Mouse (Mus musculus) thymus, postnatal 10 days (tissue): ENCODE data around the gene Skil.

Source experiments
- DNase-seq, 2 experiments: peaks; one replicate each; pipeline ENCODE4 v3.0.0; 2021; ENCODE audit warnings: low spot score in 2 of 2

The Skil gene

DNA sequence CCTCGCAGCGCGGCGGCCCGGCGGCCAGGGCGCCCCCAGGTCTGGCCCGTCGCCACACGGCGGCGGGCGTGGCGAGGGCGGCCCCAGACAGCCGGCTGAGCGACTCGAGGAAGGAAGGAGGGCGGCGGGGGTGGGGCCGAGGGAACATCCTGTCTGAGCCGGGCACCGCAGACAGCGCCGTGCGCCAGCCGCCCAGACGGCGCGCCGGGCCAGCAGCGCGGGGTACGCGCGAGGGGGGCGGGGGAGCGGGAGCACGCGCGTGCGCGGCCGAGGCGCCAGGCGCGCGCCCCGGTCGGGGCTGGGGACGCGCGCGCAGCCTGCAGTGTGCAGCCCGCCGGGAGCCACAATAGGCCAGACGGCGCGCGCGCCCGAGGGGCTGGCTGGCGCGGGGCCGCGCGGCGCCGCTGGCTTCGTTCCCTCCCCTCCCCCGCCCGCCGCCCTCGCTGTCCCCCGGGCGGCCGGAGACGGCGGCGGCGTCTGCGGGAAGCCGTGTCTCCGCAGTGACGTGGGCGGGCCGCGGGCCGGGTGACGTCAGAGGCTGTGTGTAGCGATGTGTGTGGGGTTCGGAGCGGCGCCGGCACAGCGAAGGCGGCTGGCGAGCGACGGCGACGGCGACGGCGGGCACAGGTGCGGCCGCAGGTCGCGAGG, at the start of gene Skil:
TSS of gene Skil (plus strand) at position 528 of the 648 bp plus-strand sequence.
- DNase-seq, result peak; percentile 89 to 92

DNA sequence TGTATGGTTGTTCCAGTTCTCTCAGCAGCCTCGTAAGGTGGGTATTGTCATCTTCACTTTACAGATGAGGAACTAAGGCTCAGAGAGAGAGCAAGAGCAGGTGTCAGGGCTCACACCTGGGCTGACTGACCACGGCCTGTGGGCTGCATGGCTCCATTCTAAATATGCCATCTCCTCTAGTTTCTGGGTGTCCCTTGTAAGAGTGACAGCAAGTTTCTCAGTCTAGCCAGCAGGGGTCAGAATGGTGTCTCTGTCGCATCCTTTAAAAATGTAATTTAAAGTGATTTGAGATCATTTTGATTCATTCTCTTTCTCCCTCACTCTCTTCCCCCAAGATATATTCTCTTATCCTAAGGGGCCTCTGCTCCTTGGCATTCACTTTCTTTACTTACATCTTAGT, 47.6 kb upstream of the Skil start:
- DNase-seq, result peak in 1 of 2 experiments; percentile 49

DNA sequence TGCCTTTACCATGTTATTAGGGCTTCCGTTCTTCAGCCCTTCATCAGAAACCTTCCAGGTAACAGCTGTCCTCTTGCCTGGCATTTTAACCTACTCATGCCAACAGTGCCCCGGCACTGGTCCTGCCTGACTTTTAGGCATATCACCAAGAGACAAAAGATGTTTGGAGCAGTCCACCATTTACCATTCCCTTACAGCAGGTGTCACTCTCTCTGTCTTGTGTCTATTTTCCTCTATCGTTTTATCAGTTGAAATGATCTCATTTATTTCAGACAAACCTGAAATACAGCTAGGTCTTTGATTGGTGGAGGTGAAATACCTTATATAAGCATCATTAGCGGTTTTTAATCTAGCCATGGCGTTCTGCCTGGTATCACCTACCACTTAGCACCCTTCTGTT, 45.8 kb upstream of the Skil start:
- no peak for DNase-seq

DNA sequence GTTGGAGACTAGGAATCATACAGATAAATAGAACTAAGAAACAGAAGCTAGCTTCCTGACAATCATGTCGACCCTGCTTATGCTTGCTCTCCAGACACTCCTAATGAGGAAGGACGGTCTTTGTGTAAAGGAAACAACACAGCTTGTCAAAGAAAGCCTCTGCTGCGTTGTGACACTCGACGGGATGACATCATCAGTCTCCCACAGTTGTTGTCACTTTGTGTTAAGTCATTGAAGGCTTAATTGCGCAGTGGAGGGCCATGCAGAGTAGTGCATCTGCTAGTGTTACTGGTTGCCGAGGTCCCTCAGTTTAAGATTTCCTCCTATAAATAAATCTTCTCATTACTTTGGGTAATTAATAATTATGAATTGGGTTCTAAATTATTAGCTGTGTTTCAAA, 44.5 kb upstream of the Skil start:
- DNase-seq, result no peak

DNA sequence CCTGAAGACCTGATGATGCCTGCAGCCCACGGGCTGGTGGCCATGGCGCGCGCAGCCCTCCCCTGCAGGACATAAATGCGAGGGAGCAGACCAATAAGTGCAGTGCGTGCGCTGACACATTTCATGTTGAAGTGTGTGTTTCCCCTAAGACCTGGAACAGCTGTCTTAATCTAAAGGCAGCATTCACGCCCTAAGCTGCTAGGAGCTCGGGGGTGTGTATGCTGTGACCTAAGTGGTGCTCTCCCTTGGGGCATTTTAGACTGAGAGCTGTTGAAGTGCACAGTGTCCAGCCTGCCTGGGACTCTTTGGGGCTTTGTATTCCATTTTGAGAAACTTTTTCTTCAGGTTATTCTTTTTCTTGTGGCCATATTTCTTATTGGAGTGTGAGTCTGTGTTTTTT, 43.1 kb upstream of the Skil start:
- no peak for DNase-seq

DNA sequence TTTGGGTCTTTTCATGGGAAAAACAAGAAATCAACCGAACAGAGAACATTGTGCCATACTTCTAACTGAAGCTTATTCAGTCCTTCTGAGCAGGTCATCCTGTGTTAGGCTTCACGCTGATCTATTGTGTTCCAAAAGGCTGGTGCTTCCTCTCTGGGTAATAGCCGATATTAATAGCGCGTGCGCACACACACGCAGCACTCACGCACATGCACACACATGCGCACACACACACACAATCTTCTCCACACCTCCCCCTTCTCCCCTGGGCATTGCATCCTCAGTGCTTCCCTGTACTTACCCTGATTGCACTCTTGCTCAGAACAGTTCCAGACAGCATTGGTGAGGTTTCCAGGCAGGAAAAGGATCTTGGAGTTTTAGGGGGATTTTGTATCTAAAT, 41.7 kb upstream of the Skil start:
- DNase-seq, result no peak

DNA sequence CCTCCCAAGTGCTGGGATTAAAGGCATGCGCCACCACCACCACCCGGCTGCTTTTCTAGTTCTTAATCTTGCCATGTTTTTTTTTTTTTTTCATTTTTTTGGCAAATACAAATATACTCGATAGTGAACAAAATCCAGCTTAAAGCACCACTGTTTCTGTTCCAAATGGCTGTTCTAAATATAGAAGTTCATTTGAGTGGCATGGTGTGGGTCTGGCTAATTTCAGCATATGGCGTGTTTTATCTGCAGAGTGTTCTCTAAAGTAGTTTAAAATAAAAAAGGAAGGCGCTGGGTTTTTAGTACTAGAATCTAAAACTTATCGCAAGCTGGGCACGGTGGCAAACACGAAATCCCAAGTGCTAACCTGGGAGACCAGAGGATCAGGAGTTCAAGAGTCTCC, 40.0 kb upstream of the Skil start:
- no peak for DNase-seq

DNA sequence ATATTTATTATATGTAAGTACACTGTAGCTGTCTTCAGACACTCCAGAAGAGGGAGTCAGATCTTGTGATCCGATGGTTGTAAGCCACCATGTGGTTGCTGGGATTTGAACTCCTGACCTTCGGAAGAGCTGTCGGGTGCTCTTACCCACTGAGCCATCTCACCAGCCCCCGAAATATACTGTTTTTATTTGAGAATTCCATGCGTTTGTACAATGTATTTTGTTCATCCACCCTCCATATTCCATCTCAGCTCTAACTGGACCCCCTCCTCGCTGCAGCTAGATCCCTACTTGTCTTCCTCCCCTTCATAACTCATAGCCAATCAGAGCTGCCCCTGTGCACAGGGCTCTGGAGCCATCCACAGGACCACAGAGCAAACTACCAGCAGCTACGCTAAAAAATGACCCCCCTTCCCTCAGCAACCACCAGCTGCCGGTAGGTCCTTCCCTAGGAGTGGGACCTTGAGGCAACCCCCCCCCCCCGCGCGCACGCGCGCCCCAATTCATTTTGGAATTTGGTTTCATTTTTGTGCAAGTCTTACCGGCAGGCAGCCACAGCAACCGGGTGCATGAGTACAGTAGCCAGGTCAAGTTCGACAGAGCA, 38.7 kb upstream of the Skil start:
- DNase-seq, result peak; percentile 8 to 10

DNA sequence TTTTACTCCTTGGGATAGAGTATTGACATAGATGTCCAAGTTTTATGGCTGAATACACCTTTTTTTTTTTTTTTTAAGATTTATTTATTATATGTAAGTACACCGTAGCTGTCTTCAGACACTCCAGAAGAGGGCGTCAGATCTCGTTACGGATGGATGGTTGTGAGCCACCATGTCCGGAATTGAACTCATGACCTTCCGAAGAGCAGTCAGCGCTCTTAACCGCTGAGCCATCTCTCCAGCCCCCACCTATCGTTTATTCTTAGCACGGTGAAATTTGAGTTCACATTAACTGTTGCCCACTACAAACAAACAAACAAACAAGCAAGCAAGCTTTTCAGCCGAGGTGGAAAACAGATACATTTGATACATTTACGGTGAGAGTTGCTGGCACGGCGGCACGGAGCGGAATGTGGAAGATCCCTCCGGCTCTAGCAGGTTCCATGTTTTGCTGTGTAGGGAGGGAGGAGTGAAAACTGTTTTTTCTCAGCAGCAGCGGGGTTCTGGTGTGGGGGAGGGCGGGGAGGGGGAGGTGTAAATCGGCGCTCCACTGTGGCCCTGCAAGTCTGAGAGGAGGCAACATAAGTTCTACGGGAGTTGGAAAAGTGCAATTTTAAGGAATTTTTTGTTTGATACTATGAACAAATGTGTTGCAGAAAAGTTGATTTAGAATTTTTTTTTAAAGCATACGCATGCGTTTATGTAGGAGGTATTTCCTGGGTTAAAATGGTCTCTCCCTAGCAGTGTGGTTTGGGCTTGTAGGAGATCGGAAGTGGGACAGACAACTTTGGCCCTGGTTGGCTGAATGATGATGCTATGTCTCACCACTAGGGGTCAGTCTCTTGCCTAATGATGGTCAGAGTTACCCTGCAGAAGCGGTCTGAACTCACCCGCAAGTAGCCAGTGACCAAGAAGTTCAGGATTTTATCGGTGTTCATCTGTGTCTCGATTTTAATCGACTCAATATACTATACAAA, 37.9 kb upstream of the Skil start:
- DNase-seq, result peak; percentile 63 to 77

DNA sequence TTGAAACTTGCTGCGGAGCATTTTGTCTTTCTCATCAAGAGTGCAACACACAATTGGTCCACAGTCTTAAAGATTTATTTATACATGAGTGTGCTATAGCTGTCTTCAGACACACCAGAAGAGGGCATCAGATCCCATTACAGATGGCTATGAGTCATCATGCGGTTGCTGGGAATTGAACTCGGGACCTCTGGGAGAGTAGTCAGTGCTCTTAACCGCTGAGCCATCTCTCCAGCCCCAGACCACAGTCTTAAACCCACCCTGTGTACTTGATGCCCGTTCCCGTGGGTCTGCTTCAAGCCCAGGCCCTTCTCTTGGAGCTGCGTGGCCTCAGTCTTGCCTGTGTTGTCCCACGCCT, 34.1 kb upstream of the Skil start:
- peak; percentile 14 to 19 for DNase-seq

DNA sequence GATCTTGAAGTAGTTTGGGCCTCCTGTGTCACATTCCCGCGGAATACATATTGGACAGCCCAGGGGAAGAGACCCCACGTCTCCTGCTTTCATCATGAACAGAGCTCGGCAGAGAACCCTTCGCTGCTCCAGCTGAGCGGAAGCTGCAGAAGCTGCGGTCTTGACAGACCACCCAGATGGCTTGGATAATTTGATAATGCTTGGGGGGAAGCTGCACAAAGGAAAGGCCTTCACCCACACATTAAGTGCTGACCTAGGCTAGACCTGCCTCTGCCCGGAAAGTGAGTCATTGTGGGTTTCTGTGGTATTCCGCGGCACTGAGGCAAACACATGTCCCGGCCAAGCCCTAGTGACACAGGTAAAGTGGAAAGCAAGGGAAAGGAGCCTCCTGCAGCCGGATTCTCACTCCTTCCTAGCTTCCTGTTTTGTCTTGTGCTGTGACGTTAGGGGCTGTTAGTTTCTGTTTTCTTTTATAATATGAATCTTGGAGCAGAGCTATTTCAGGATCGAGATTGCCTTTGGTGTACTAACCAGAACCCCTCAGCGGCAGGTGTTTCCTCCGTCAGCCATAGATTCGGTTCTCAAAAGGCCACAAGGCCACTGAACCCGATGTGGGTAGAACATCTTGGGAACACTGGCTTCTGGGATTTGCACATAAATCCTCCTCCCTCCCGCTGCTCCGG, 33.6 kb upstream of the Skil start:
- peak; percentile 39 to 47 for DNase-seq

DNA sequence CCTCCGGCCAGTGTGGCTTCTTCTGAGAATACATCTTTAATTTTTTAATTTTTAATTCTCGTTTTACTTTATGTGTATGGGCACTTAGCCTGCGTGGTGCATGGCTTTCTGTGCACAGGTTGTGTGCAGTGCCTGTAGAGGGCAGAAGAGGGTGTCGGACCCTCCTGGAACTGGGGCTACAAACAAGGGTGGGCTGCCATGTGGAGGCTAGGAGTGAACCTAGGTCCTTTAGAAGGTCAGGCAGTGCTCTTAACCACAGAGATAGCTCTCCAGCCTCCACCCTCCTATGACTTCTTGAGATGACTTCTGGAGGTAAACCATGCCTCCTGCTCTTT, 33.1 kb upstream of the Skil start:
- peak; percentile 50 to 55 for DNase-seq

DNA sequence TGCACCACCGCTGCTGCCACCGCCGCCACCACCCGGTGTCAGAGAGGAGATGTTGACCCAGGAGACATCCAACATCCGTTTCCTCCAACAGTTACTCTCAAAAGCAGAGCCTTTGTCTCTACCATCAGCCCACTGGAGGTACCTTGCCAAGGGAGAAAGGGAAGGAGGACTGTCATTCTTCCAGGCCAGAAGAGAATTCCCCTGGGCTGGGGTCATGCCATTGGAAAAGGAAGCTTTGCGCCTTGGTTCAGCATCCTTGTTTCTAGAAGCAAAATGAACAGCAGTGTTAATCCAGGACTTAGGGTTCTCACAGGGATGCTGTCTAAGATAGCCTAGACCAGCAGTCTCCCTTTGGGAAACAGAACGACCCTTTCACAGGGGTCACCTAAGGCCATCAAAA, 32.5 kb upstream of the Skil start:
- no peak for DNase-seq

DNA sequence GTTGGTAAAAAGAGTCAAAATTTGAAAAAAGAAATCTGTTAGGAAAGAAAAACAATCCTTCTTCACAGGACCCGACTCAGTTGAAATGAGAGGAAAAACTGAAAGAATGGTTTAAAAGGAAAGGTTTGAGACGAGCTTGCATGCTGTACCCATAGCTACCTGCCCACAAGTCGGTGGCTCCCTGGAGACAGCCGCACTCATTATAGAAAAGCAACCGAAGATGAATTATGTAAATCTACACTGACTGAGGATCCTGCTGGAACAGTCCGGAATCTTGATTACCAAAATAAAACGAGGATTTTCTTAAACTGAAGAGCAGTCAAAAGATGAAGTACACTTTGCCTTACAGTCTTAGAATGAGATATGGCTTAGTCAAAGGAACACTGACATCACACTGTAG, 26.4 kb upstream of the Skil start:
- no peak for DNase-seq

DNA sequence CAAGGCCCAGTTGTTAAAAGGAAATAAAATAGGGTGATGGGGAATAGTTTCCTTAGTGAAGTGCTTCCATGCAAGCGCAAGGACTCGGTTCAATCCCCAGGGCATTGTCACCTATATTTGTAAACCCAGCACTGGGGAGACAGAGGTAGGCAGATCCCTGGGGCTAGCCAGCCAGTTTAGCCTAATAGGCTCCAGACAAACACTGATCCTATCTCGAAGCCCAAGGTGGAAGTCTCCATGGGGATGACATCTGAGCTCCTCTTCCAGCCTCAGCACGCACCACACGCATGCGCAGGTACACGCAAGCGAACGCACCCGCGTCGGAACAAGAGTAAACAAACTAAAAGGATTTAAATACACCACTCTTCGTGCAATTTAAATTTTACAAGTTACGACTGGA, 23.1 kb upstream of the Skil start:
- no peak for DNase-seq

DNA sequence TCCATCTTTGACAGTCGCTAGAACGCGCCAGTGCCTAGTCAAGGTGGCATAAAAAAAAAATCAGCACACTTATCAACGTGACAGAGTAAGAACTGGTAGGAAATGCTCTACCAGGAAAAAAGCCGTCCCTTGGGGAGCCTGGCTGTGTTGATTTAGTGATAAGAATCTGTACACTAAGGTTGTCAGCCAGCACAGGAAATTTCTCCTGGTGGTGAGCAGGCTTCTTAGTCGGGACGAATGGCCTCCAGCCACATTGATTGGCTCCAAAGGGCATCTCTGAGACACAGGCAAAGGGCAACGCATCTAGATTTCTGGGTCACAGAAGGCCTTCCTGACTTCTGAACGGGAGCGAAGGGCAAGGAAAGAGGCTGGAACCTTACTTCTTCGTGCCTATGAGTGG, 19.1 kb upstream of the Skil start:
- DNase-seq, result no peak

DNA sequence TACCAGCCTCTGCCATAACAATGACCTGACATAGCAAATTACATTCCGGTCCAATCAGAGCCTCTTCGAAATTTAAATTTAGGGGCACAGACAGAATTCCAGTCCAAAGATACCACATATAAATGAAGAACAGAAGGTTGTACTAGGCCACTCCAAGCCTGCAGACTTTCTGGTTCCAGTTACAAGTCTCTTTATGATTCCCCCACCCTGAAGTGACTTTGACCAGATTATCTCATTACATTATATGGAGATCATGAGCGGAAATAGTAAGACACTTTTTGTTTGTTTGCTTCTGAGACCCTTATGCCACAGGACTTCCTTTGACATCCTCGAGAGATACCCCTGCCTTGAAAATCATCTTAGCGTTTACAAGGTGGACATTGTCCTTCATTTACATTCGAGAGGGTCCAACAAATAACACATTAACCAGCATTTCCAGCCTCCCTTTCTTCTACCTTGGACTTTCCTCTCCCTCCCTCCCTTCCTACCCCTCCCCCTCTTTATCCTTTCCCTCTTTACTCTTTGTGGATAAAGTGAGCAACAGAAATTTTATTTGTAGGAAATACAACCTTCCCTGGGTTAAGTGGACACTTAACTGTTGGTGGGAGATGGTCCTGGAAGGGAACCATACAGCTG, 17.7 kb upstream of the Skil start:
- no peak for DNase-seq

DNA sequence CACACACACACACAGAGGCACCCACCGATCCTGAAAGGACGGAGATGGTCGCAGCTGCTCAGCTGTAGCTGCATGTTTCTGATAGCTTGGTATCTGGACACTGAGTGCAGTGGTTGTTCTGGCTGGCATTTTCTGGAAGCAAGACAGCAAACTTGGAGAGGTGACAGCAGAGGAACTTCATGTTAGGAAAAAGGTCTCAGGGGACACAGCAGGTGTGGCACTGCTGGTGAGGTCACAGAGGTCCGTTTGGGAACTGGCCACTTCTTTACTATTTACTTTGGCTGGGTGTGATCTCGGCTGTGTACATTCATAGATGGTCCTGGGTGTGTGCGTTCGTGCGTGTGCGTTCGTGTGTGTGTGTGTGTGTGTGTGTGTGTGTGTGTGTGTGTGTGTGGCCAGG, 15.4 kb upstream of the Skil start:
- DNase-seq, result no peak

DNA sequence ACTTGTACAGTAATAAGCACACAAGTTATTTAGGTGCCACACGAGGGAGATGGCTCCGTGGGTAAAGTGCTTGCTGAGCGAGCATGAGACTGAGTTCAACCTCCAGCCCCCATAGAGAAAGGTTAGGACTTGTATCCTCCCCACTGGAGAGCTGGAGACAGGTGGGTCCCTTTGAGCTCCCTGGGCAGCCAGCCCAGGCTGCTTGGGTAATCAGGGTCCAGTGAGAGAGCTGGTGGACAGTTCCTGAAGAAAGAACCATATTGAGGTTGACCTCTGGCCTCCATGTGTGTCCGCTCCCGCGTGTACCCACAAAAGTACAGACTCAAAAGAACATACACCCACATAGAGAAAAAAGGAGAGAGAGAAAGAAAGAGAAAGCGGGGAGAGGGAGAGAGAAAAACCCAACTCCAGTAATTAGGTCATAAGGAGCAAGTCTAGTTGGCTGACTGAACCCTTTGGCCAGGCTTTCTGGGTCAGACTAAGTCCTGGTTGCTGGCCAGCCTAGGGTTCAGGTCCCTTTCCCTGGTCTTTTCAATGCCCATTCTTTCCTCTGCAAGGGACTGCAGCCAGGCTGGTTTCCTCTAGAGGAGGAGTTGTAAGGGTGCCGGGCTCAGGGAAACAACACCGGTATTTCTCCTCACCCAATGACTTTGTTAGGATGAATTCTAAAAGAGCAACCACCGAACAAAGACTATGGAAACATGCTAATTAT, 13.9 kb upstream of the Skil start:
- no peak for DNase-seq

DNA sequence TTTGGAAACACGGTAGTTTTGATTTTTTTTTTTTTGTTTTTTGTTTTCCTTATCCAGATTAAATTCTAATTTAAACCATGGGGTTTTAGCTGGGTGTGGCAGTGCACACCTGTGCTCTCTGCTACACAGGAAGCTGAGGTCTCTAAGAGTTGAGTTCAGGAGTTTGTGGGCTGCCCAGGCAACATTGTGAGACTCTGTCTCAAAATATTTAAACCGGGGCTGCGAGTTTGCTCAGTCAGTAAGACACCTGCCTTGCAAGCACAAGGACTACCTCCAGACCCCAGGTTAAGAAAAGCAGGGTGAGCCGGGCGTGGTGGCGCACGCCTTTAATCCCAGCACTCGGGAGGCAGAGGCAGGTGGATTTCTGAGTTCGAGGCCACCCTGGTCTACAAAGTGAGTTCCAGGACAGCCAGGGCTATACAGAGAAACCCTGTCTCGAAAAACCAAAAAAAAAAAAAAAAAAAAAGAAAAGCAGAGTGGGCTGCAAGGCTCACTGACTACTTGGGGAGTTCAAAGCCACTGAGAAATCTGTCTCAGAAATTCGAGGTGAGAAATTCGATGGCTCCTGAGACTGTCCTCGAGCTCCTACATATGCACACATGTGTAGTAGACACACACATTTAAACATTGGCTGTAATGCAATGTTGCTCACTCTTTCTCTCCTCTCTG, 11.9 kb upstream of the Skil start:
- peak; percentile 52 to 59 for DNase-seq
